Mouse (Mus musculus): Measurements from ENCODE around the gene Qk. TPM values are rescaled to one million over a fixed set of nuclear protein-coding genes. Genes with fewer than 3 reads are reported as not detected.

The Qk gene
- total RNA-seq, 1 experiment, result 129 TPM

GRCm38 (mm10) chr17:10320456-10320790 lies 769 bp upstream of the Qk start:
- peaks cover 2 to 10% of the 10 kb centered on the region in 2 experiments; a peak in 3 of 4 replicates for H3K4me1 ChIP-seq (ENCODE audit: control insufficient read depth in 2 of 2, insufficient read depth in 2 of 2, low read length in 2 of 2, poor library complexity in 1 of 2)
- TF ChIP-seq HCFC1 (IDR thresholded peaks at IDR 0.05; ENCODE audit: borderline replicate concordance, insufficient read depth, low read length) (no peak), CHD2 (IDR thresholded peaks at IDR 0.05; ENCODE audit: low read depth, low read length) (no peak), MAFK (IDR thresholded peaks at IDR 0.05; ENCODE audit: insufficient read depth, low read depth, low read length) (no peak), ZC3H11A (IDR thresholded peaks at IDR 0.05; ENCODE audit: borderline replicate concordance, low read depth, low read length) (no peak), ZNF384 (IDR thresholded peaks at IDR 0.05; ENCODE audit: low read depth, low read length) (no peak)
- peak overlapping the region; percentile 93; the same call in 1 of the 2 replicates for H3K9ac ChIP-seq (ENCODE audit: insufficient read depth, low read depth, low read length, poor library complexity, severe bottlenecking)
- in situ Hi-C loops (cut with MboI; ENCODE audit: low sequenced_read_pairs in 2 of 2, unreplicated experiment in 2 of 2), result no loop called here
- DNase-seq (ENCODE audit: low read depth, low spot score), result no peak
- no peak overlapping the region for H3K27ac ChIP-seq (ENCODE audit: insufficient read depth, low read depth, low read length, poor library complexity, severe bottlenecking)
- no peaks in the 10 kb centered on the region for H3K9me3 ChIP-seq (ENCODE audit: control insufficient read depth, insufficient read depth, low read depth, low read length)
- no peaks in the 10 kb centered on the region for H3K36me3 ChIP-seq (ENCODE audit: control insufficient read depth, insufficient read depth, low read length, poor library complexity, severe bottlenecking)
- peak overlapping the region; percentile 69 to 88 for H3K4me3 ChIP-seq (ENCODE audit: insufficient read depth in 1 of 2, low read depth in 1 of 2, low read length in 2 of 2, poor library complexity in 1 of 2, severe bottlenecking in 1 of 2)

DNA sequence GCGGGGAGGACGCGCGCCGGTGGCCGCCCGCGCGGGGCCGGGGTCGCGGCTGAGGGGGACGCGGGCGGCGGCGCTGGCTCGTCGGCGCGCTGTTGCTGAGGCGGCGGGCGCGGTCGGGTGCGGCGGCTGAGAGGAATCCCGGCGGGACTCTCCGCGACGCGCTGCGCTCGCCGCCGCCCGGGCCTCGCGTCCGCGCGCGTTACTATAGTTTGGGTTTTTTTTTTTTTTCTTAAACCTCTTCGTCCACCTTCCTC lies 296 bp downstream of the Qk start:
- H3K9ac ChIP-seq (ENCODE audit: insufficient read depth, low read depth, low read length, poor library complexity, severe bottlenecking), result peak overlapping the region; percentile 96
- H3K36me3 ChIP-seq (ENCODE audit: control insufficient read depth, insufficient read depth, low read length, poor library complexity, severe bottlenecking), result no peaks in the 10 kb centered on the region
- in situ Hi-C loops (cut with MboI; ENCODE audit: low sequenced_read_pairs in 2 of 2, unreplicated experiment in 2 of 2), result no loop called here
- DNase-seq (ENCODE audit: low read depth, low spot score), result no peak
- H3K4me1 ChIP-seq (ENCODE audit: control insufficient read depth in 2 of 2, insufficient read depth in 2 of 2, low read length in 2 of 2, poor library complexity in 1 of 2), result peaks cover 2 to 13% of the 10 kb centered on the region in 2 experiments; a peak in 3 of 4 replicates
- H3K4me3 ChIP-seq (ENCODE audit: insufficient read depth in 1 of 2, low read depth in 1 of 2, low read length in 2 of 2, poor library complexity in 1 of 2, severe bottlenecking in 1 of 2), result peak overlapping the region; percentile 69 to 88
- H3K9me3 ChIP-seq (ENCODE audit: control insufficient read depth, insufficient read depth, low read depth, low read length), result no peaks in the 10 kb centered on the region
- peak overlapping the region; percentile 99 for H3K27ac ChIP-seq (ENCODE audit: insufficient read depth, low read depth, low read length, poor library complexity, severe bottlenecking)
- TF ChIP-seq HCFC1 (IDR thresholded peaks at IDR 0.05; ENCODE audit: borderline replicate concordance, insufficient read depth, low read length), result no peak

DNA sequence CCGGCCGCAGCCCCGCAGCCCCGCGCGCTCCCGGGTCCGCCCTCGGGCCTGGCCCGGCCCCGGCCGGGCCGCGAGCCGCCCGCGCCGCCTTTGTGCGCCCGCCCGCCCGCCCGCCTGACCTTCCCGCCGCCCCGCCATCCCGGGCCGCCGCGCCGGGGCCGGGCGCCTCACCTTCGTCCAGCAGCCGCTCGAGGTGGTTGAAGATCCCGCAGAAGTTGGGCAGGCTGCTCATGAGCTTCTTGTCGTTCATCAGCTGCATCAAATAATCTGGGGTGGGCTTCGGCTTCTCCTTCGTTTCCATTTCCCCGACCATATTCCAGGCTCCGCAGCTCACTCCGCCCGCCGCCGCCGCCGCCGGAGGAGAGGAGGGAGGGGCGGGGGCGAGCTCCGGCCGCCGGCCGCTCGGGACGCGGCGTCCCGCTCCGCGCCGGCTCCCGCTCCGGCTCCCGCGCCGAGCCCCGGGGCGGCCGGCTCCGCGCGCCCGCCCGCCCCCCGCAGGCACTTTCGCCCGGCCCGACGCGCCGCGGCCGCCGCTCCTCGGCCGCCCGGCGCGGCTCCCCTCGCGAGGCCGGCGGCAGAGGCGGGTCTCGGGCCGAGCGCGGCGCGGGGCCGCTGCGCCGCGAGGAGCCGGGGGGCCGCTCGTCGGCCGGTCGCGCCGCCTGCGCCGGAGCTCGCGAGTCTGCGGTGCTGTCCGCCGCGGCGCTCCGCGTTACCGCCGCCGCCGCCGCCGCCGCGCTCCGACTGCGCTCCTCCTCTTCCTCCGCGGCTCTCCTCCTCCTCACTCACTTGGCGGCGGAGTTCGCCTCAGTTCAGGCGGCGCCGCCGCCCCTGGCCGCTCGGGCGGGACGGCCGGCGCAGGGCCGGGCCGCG lies 858 bp downstream of the Qk start:
- TF ChIP-seq MAFK (IDR thresholded peaks at IDR 0.05; ENCODE audit: insufficient read depth, low read depth, low read length) (no peak), ZNF384 (IDR thresholded peaks at IDR 0.05; ENCODE audit: low read depth, low read length) (no peak)
- peaks cover 2 to 13% of the 10 kb centered on the region in 2 experiments; a peak in 3 of 4 replicates for H3K4me1 ChIP-seq (ENCODE audit: control insufficient read depth in 2 of 2, insufficient read depth in 2 of 2, low read length in 2 of 2, poor library complexity in 1 of 2)
- DNase-seq (ENCODE audit: low read depth, low spot score), result no peak
- H3K4me3 ChIP-seq (ENCODE audit: insufficient read depth in 1 of 2, low read depth in 1 of 2, low read length in 2 of 2, poor library complexity in 1 of 2, severe bottlenecking in 1 of 2), result peak overlapping the region; percentile 88 to 94
- in situ Hi-C loops (cut with MboI; ENCODE audit: low sequenced_read_pairs in 2 of 2, unreplicated experiment in 2 of 2), result no loop called here
- no peaks in the 10 kb centered on the region for H3K36me3 ChIP-seq (ENCODE audit: control insufficient read depth, insufficient read depth, low read length, poor library complexity, severe bottlenecking)
- H3K9ac ChIP-seq (ENCODE audit: insufficient read depth, low read depth, low read length, poor library complexity, severe bottlenecking), result peak overlapping the region; percentile 96
- H3K9me3 ChIP-seq (ENCODE audit: control insufficient read depth, insufficient read depth, low read depth, low read length), result no peaks in the 10 kb centered on the region
- H3K27ac ChIP-seq (ENCODE audit: insufficient read depth, low read depth, low read length, poor library complexity, severe bottlenecking), result peak overlapping the region; percentile 99

GRCm38 (mm10) chr17:10317981-10318551 lies 1.6 kb downstream of the Qk start:
- Histone ChIP-seq H3K27ac (ENCODE audit: insufficient read depth, low read depth, low read length, poor library complexity, severe bottlenecking) (peak overlapping the region; percentile 99), H3K36me3 (ENCODE audit: control insufficient read depth, insufficient read depth, low read length, poor library complexity, severe bottlenecking) (no peaks in the 10 kb centered on the region), H3K9ac (ENCODE audit: insufficient read depth, low read depth, low read length, poor library complexity, severe bottlenecking) (peak overlapping the region; percentile 96), H3K9me3 (ENCODE audit: control insufficient read depth, insufficient read depth, low read depth, low read length) (no peaks in the 10 kb centered on the region), H3K4me3 (ENCODE audit: insufficient read depth in 1 of 2, low read depth in 1 of 2, low read length in 2 of 2, poor library complexity in 1 of 2, severe bottlenecking in 1 of 2) (peak overlapping the region; percentile 88 to 94), H3K4me1 (ENCODE audit: control insufficient read depth in 2 of 2, insufficient read depth in 2 of 2, low read length in 2 of 2, poor library complexity in 1 of 2) (peaks cover 2 to 13% of the 10 kb centered on the region in 2 experiments; a peak in 3 of 4 replicates)
- no peak for DNase-seq (ENCODE audit: low read depth, low spot score)
- TF ChIP-seq HCFC1 (IDR thresholded peaks at IDR 0.05; ENCODE audit: borderline replicate concordance, insufficient read depth, low read length), result no peak
- peak; percentile 93 for TF ChIP-seq CHD2 (IDR thresholded peaks at IDR 0.05; ENCODE audit: low read depth, low read length)
- TF ChIP-seq ZNF384 (IDR thresholded peaks at IDR 0.05; ENCODE audit: low read depth, low read length), result peak; percentile 91
- no peak for TF ChIP-seq MAFK (IDR thresholded peaks at IDR 0.05; ENCODE audit: insufficient read depth, low read depth, low read length)
- no peak for TF ChIP-seq ZC3H11A (IDR thresholded peaks at IDR 0.05; ENCODE audit: borderline replicate concordance, low read depth, low read length)
- in situ Hi-C loops (cut with MboI; ENCODE audit: low sequenced_read_pairs in 2 of 2, unreplicated experiment in 2 of 2), result no loop called here

Measured in ES-E14 (cell line).